8 mouse cellular contexts compared by ENCODE assay signal in genomic region chr2:158745049-158745482, GRCm38 (mm10). TPM values are rescaled to one million over a fixed set of nuclear protein-coding genes. Genes with fewer than 3 reads are reported as not detected.
DNase-seq lines count a peak whose midpoint lies in the region; ATAC-seq and TF ChIP-seq lines count a peak whose summit lies in the region.

No protein-coding gene starts in this region.

- no peaks in the 10 kb centered on the region for H3K27me3 ChIP-seq in forebrain, embryonic 13.5 days
- no peaks in the 10 kb centered on the region for H3K27me3 ChIP-seq in midbrain, postnatal 0 days (ENCODE audit: insufficient read depth, low read length)

- no peak for DNase-seq in gastrocnemius, adult 2 months
- DNase-seq in gastrocnemius, adult 8-10 months (ENCODE audit: low spot score in 2 of 2), result no peak
- DNase-seq in 3T3-L1 (ENCODE audit: low read depth, low spot score), result peak; percentile 64
- peak; percentile 47 for DNase-seq in Muller cell, postnatal 12 days (ENCODE audit: inconsistent ontology term)
- peak; percentile 61 for DNase-seq in layer of hippocampus, adult 9-11 months
- peak; percentile 79 for DNase-seq in midbrain, postnatal 0 days (ENCODE audit: low spot score)
- DNase-seq in yolk sac, embryonic 10.5 days (ENCODE audit: low spot score), result no peak

- no peak overlapping the region for H3K9ac ChIP-seq in forebrain, embryonic 13.5 days
- H3K9ac ChIP-seq in midbrain, postnatal 0 days (replicated peaks; ENCODE audit: low read length, poor library complexity, severe bottlenecking), result no peak overlapping the region

- peak; percentile 78 for ATAC-seq in forebrain, embryonic 13.5 days
- ATAC-seq in midbrain, postnatal 0 days (ENCODE audit: low FRiP score), result no peak

- TF ChIP-seq CTCF in gastrocnemius, adult 2 months (IDR thresholded peaks at IDR 0.05), result peak; percentile 68
- peak; percentile 82 for TF ChIP-seq CTCF in midbrain, postnatal 0 days (IDR thresholded peaks at IDR 0.05)

- no peaks in the 10 kb centered on the region; the same call in 1 of the 2 replicates for H3K4me1 ChIP-seq in forebrain, embryonic 13.5 days
- no peaks in the 10 kb centered on the region; the same call in 1 of the 2 replicates for H3K4me1 ChIP-seq in midbrain, postnatal 0 days (ENCODE audit: insufficient read depth, low read length)

- H3K4me2 ChIP-seq in forebrain, embryonic 13.5 days, result no peak overlapping the region
- H3K4me2 ChIP-seq in midbrain, postnatal 0 days (ENCODE audit: low read depth, low read length, poor library complexity, severe bottlenecking), result no peak overlapping the region

- 19% methylated on average over 2 of the region's 2 CpGs for WGBS in forebrain, embryonic 13.5 days
- 23% methylated on average over 2 of the region's 2 CpGs for WGBS in midbrain, postnatal 0 days

- H3K36me3 ChIP-seq in forebrain, embryonic 13.5 days (ENCODE audit: poor library complexity, severe bottlenecking), result no peaks in the 10 kb centered on the region
- peaks cover 4% of the 10 kb centered on the region for H3K36me3 ChIP-seq in midbrain, postnatal 0 days (ENCODE audit: insufficient read depth, low read length)

- intact Hi-C loops in gastrocnemius, adult 2 months (cut with DNase I), result loop anchor here (10.0 kb wide), 1 partner anchor 90 kb away; no protein-coding TSS in a partner anchor

- H3K27ac ChIP-seq in gastrocnemius, adult 2 months, result no peak overlapping the region
- no peak overlapping the region for H3K27ac ChIP-seq in forebrain, embryonic 13.5 days
- no peak overlapping the region for H3K27ac ChIP-seq in midbrain, postnatal 0 days (ENCODE audit: low read depth, low read length)

- no peak overlapping the region for H3K4me3 ChIP-seq in gastrocnemius, adult 2 months
- H3K4me3 ChIP-seq in forebrain, embryonic 13.5 days, result no peak overlapping the region
- no peak overlapping the region for H3K4me3 ChIP-seq in midbrain, postnatal 0 days (ENCODE audit: low read depth, low read length)

- H3K9me3 ChIP-seq in forebrain, embryonic 13.5 days (replicated peaks), result no peaks in the 10 kb centered on the region; the same call in 1 of the 2 replicates
- no peaks in the 10 kb centered on the region for H3K9me3 ChIP-seq in midbrain, postnatal 0 days (ENCODE audit: low read length)

RNA-seq across cellular contexts. Expression of gene Fam83d, which starts 22.8 kb away (rescaled TPM):
- 1 to 10 TPM in 1 of 2 experiments, under 1 TPM in 1; 0.95 to 1.4 TPM for total RNA-seq in gastrocnemius, adult 2 months (2021)
- total RNA-seq in gastrocnemius, adult 8-10 months (2022), result 1 to 10 TPM in 3 of 4 experiments, under 1 TPM in 1; 0.94 to 4.2 (median 2.6) TPM
- polyA plus RNA-seq in forebrain, embryonic 13.5 days (2015; fragmentation: Nextera tagmentation; extraction: Ambion mirVana), result 38.7 and 39.9 TPM in 2 replicates
- total RNA-seq in midbrain, postnatal 0 days (2014; rRNA removed), result 6.4 and 6.6 TPM in 2 replicates
- 3.8 TPM in 2 replicates for polyA plus RNA-seq in midbrain, postnatal 0 days (2015; fragmentation: Nextera tagmentation; extraction: Ambion mirVana)

RNA-seq across cellular contexts. Expression of gene Dhx35, which starts 49.5 kb away (rescaled TPM):
- total RNA-seq in gastrocnemius, adult 2 months (2021), result 10 to 100 TPM; 10.4 to 11.4 TPM
- total RNA-seq in gastrocnemius, adult 8-10 months (2022), result 10 to 100 TPM in 2 of 4 experiments, 1 to 10 TPM in 2; 6.8 to 13.9 (median 8.7) TPM
- polyA plus RNA-seq in forebrain, embryonic 13.5 days (2015; fragmentation: Nextera tagmentation; extraction: Ambion mirVana), result 16.2 and 19.5 TPM in 2 replicates
- 24.7 and 26.9 TPM in 2 replicates for total RNA-seq in midbrain, postnatal 0 days (2014; rRNA removed)
- polyA plus RNA-seq in midbrain, postnatal 0 days (2015; fragmentation: Nextera tagmentation; extraction: Ambion mirVana), result 9.7 and 11.4 TPM in 2 replicates

Comparison
In these comparisons a context has a peak if more than half of its experiments do, and no peak if none do; other contexts are left out.
1. DNase-seq: peak in 3T3-L1 (single experiment), Muller cell, postnatal 12 days (single experiment), layer of hippocampus, adult 9-11 months (single experiment) and midbrain, postnatal 0 days (single experiment); none in gastrocnemius, adult 2 months (single experiment), gastrocnemius, adult 8-10 months (0 of 2) and yolk sac, embryonic 10.5 days (single experiment).